Mouse (Mus musculus) neural tube, embryonic 10.5 days (tissue): ENCODE measurements at regions not wholly inside any gene's neighbourhood (a gene's known extent, or its start where the extent isn't known, plus 50 kb on each side); places are given as distances from the start of the nearest gene placed in this dataset.
A peak's percentile ranks its signal among the peaks of the same experiment; 100 is the strongest.

Source experiments
- DNase-seq: peaks from one replicate; pipeline ENCODE4 v3.0.0-alpha.2; 2017; ENCODE audit warnings: low spot score; ENCODE audit errors: extremely low spot score

DNA sequence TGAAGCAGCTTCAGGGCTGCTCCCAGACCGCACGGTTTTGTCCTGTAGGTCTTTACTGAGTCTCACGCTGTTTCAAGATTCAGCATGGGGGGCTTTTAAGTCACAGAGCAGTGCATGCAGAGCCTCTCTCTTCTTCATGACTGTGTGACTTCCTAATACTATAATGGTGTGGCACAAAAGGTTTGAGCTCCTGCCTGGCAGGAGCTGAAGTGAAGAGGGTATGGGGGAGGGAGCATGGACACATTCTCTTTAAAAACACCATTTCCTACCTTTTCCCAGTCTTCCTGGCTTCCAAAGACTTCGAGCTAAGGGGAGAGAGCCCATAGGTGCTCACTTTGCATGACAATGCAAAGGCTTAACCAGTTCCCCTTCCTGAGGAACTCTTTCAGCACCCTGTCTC, 934.9 kb upstream of the Gm5150 start:
- DNase-seq, result no peak

DNA sequence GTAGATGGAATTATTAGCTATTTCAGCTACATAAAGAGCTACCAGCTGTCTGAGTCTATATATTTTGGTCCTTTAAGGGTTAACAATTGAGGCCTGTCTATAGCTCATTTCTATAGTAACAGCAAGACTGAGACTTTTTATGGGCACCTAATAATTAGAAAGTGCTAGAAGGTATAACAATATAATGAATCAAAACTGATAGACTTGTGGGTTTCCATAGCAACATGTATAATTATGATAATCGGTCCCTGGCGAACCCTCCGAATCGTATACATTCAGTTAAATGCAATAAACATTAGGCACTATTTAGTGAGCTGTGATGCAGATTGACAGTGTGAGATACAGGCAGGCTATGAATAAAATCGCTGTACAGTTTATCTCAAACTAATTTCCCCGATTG, 933.3 kb upstream of the Gm5150 start:
- no peak for DNase-seq

DNA sequence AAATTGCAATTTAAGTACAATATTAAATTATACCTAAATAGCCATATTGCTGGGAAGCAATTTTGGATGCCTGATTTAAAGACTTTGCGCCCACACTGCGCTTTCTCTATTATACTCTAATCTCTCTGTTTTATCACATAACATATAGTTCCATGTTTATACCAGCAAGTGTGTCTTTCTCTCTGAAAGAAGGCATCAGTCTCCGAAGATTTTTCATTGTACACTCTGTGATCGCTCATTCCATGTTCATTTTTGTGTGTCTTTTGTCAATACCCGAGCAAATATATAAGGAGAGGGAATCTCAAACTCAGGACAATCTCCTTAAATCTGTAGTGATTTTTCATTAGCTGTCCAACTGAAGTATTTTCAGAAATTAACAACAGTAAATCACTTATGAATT, 932.9 kb upstream of the Gm5150 start:
- no peak for DNase-seq

DNA sequence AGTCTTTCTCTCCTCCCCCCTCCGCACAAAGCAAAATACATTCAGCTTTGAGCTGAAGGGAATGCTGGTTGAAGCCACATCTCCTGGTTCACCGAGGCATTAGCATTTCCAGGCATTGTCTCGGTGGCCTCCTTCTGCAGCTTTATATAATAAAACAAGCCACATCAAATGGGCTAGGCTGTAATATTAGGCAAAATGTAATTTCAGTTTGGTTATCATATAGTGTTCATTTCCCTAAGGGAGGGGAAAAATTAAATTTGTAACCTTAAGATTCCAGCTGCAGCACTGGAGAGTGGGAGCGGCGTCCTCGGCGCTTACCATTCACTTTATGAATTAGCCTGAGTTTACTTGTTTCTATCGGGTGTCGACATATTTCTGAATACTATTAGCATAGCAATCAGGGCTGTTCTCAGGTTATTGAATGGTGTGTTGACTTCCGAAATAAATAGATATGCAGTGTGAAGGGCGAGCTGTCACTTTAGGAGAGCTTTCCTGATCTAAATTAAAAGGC, 932.3 kb upstream of the Gm5150 start:
- DNase-seq, result no peak

DNA sequence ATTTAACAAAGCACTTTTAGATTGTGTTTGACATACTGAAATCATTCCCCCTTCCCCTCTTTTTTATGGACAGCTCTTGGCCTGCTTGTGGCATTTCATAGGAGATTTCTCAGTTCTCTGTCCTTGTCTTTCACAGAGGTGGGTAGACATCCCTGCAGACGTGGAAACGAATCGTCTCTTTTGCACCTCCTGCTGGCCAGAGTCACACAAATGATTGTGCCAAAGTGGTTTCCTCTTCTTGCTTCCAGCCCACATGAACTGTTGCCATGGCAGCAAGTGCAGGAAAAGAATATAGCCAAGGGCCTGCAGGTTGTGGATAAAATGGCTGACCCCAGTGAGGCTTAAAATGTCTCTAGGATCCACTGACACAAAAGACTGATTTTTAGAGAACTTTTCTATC, 924.1 kb upstream of the Gm5150 start:
- DNase-seq, result peak; percentile 30

DNA sequence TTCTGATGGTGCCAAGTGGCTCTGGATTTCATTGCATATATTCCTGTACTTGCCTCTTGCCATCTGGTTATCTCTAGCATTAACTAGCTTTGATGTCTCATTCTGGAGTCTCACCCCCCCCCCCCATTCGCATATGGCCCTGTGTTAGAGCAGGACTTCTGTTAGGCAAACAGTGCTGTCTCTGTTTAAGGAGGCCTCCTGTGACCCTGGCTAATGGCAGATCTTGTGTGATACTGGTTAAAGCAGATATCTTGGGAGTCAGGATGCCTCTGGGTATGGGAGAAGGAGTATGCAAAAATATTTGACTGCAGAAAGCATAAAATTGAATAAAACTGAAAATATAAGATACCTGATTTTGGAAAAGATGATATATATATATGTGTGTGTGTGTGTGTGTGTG, 923.6 kb upstream of the Gm5150 start:
- no peak for DNase-seq

DNA sequence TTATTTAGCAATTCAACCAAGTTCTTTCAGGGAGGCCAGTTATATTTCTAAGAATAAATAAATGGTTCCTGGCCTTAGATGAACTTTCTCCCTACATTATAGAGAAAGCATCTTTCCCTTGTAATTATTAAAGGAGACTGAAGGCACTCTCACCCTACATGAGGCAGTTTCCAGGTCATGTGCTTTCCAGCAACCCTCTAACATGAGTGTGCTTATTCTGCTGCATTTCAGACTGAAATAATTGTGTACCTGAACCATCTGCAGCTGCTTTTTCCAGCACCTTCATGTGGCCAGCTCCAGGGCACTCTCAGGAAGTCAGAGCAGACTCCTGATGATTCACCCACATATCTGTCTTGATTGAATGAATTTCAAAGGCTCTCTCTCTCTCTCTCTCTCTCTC, 917.8 kb upstream of the Gm5150 start:
- no peak for DNase-seq

DNA sequence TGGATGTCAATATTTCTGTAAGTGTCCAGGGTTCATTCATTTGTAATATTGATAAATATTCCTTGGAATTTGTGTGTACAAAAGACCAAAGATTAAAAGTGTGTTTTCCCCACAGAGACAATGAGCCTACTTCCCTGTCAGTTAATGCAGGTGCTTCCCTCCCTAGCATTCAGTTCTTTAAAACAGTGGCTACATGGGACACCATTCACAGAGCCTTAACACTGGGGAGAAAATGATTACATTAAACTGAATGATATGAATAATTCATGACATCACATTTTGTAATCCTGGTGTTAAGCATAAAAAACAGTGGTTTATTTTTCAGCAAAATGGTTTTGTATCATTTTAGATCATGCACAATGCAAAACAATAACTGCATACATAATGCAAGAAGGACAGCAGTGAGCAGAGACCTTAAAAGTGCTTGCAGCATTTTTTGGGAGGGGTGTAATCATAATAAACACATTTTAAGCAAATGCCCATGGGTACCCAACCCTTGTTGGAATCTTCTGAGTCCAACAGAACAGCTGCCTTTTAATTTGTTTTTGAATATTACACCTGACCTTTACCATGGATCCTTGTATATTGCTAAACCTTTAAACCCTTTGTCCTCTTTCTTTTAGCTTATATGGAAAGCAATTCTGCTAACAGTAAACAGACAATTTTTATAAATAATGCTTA, 917.1 kb upstream of the Gm5150 start:
- DNase-seq, result no peak

DNA sequence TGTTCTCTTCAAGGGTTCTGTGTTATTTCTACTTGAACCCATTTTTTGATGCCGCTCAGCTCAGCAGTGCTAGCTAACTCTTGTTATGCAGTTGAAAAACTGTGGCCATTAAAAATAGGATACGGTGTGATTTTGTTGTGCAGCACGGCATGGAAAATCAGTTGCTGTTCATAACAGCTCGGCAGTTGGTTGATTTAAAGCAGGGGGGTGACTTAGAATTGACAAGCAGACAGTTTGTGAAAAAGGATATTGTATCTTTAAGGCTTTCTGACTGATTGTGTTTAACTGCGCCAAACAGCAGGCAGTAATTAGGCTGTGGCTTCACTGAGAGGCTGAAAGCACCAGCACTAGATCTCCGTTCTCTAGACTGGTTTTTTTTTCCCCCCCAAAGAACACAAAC, 915.1 kb upstream of the Gm5150 start:
- DNase-seq, result no peak

DNA sequence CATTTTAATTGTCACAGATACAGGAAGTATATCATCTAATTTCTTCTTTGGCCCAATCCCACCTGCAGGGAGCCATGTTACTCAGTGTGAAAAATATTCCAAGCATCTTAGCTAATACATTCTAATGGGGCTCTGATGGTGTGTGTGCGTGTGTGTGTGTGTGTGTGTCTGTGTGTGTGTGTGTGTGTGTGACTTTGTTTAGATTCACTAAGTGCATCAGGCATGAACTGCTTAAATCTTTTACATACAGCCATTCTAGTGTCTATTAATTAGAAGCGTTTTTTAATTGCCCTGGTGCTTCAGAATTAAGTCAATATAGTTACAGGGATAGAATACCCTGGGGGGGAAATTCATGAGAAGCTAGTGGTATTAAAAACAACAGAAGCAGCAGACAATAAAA, 912.1 kb upstream of the Gm5150 start:
- no peak for DNase-seq

DNA sequence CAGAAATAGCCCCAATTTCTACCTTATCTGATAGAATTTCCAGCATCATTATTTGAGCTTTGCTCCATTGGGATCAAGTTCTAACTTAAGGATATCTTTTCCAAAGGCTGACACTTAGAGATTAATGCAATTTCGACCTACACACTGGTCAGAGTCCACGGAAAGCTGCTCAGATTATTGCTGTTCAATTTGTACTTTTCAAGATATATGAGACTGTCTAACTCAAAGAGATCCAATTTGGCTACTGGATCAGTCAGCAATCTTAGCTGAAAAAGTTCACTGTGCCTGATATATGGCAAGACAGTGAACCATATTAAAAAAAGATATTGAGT, 909.8 kb upstream of the Gm5150 start:
- DNase-seq, result no peak

DNA sequence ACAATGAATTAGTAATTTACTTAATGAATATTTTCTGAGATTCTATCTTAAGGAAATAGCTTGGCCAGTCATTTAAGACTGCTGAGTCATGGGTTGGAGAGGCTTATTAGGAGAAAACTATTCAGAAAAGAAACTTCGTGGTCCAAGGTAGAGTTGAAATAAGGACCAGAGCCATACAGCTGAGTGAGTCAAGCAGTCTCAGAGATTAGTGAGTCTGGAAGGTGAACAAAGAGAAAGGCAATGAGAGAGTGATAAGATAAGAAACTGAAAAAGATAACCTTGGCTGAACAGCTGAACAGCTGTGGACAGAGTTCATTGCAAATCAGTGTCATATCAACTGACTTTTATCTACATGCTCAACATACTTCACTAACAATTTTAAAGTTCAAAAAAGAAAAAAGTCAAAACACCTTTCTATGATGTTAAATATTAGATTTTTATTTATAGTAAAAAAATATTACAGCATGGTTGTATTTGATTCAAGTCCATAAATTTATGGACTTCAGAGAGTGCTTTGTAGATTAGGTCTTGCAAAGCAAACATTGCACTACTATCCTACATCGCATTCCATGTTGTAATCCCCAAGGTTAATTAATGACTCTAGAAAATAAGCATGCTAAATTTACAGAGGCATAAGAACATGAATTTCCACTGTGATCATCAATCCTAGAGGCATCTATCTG, 909.3 kb upstream of the Gm5150 start:
- no peak for DNase-seq

DNA sequence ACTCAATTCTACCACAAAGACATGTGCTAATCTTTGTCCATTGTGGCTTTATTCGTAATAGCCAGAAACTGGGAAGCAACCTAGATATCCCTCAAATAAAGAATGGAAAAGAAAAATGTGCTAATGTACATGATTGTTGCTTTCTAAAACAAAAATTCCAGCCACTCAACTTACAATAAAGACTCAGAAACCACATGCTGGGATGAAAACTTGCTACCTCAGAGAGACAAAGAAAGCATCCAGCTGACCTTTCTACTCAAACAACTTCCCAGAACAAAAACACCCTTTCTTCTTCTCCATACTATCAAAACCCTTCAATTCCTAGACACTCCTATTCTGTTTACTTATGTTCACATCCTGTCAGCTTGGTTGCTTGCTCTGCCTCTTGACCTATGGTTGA, 881.9 kb upstream of the Gm5150 start:
- no peak for DNase-seq

DNA sequence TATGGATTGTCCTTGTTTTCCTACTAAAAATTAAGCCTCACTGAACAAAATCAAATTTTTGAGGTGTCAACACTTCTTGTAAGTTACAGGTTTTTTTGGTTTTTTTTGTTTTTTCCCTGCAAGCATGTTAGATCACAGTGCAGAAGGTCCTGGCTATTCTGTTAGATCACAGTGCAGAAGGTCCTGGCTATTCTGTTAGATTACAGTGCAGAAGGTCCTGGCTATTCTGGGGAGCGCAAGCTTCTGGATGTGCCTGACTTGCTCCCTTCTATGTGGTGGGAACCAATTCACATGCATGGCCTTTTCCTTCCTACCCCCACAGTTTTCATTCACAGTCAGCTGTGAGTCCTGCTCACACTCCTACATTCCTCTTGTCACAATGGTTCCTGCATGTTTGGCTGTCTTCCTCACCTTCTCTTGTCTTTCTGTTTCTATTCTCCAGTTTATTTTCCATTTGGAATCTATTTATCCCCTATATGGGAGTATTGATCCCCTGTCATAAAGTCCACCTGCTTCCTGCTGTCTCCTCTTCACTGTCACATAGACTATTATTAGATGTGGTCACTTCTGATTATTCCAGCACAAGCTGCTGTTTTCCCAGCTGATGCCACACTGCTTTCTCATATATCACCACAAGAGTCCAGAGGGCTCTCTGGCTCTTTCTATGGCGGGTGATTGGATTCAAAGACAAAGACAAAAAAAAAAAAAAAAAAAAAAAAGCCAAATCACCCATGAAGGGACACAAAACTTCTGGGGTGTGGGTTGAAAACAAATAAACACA, 866.3 kb upstream of the Gm5150 start:
- DNase-seq, result no peak

DNA sequence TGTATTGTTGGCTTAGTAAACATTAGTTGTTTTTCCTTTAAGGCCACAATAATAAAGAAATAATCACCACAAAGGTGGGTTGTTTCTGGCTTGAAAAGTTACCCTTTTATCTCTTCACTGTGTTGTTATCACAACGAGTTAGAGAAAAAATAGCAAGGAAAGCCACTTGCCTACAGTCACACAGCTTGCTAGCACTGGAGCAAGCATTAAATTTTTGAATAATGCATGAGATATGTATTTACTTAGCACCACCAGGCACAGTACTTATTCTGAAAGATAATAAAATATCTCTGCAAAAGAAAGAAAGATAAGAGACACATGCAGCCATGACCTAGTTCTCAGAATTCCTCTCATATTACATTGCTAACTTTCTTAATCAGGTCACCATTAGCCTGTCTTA, 853.8 kb upstream of the Gm5150 start:
- no peak for DNase-seq

DNA sequence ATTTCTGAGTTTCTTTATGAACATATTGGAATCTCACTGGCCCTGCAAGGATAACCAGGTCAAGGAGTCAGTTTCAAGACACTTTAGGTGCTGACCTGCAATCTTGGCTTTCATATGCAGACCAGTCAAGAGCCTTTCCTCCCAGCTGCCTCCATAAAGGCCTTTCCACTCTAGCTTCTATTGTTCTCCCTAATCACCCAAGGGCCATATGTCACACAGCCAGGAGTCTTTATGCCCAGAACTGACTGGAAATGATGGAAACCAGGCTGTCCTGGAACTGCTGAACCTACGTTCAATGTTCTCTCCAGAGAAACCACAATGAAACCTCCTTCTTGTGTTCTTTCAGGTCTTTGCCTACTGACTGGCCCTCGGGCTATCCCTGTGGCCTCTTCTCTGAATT, 852.7 kb upstream of the Gm5150 start:
- DNase-seq, result no peak

DNA sequence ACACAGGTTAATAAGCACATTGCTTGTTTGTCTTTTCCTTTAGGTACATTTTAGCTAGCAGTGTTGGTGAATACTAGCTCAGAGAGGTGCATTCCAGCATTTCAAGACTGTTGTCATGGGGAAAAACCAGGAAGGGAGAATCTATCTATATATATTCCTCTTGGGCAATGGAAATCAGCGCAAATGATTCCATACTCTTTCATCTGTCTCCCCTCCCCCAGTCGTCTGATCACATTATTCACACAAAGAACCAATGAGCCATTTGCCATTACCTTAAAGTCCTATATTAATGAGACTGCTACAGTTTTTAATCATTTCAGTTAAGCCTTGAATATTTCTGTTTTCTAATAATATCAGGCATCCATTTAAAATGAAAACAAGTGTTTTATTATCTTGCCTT, 849.0 kb upstream of the Gm5150 start:
- no peak for DNase-seq

DNA sequence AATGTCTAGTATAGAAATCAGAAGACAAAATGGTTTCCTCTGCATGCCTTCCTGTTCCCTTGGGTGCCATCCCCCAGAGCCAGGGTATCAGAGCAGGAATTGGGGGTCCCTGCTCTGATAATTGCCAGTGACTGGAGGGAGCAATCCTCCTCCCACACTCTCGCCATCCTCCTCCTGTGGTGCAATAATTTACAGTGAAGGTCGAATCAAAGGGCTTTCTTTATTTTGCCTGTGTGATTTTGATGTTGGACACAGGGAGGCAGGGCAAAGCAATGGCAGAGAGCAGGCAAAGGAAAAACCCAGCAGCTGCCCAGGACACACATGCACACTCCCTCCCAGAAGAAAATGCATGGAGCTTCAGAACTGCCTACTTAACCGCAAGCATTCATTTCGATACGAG, 847.8 kb upstream of the Gm5150 start:
- no peak for DNase-seq

DNA sequence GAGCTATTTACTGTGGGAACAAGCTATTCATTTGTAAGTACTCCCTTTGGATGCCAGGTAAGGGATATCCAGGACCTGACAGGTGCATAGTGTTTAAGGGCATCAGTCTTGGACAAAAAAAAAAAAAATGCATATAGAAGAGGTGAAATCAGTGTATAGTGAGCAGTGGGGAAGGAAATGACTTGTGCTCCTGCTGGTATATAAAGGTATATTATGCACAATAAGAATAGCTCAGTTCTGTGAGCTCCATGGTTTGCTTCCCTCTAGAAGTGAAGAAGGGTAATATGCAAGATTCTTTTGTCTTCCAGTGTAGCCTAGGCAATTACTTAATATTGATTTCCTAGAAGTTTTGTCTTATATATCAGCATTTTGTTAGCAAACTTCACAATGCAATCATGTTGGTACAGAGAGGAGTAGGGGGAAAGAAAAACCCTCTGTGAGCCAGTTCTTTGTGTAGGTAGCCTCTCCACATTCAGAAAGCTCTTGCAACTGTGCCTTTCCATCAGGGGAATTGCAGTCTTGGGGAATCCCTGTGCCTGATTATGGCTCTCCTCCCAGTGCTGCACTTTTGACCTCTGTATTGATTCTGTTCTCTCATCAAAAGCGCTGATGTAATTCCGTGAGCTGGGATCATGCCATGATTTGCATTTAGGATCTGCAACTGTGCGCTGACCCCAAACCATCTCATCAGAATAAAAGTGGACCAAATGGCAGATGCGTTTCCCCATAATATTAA, 840.7 kb upstream of the Gm5150 start:
- peak; percentile 23 for DNase-seq

DNA sequence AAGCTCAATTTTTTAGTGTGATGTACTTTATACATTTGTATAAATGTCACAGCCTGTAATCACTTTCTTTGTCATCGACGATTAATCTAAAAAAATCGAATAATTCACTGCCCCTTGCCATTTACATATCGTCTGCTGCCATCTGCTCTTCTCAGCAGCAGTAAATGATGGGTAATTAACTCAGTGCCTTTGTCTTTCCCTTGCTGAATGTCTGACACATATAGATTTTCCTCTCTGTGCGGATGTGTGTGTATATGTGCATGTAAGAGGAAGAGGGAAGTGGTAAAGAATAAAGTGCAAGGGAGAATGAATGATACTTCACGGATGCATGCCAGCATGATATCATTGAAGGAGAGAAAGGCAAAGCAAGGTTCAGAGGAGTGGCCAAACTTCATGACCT, 814.3 kb upstream of the Gm5150 start:
- DNase-seq, result no peak

DNA sequence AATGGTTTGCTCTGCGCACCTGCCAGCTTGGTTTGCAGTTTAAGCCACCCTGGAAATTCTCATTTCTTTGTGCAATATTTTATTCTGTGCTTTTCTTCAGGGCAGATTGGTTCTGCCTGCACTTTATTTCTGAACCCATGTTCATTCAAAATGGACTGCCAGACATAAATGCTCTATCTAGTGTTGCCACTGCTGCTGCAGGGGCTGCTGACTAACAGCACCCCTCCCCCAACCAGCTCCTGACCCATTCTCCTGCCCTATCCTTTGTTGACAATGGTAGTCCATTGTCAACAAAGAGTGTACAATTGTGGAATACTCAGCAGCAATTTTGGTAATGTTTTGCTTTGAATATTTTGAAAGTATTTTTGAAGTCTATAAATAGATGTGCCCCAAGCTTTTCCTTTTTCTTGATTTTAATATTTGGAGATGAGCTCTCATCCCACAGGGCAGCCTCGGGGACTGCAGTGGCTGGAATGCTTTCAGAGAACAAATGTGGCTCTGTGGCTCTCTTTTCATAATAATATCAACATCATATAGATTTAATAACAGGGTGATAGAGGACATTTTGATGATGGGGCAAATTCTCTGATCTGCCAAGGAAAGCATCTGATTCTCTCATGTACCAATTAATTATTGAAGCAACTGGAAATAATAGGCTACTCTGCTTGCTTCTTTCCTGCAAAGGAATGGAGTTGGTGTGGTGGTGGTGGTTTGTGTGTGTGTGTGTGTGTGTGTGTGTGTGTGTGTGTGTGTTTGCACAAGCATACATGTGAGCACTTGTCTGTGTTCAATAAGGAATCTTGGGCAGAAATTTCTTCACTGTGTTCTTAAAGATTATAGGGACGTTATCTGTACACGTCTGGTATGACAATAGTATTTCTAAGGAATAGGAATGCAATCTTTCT, 813.2 kb upstream of the Gm5150 start:
- DNase-seq, result no peak
